Mouse (Mus musculus): ENCODE data around the gene Srd5a3.

The Srd5a3 gene

GRCm38 (mm10) chr5:76152956-76153355 is 12.9 kb downstream of the Srd5a3 start:
- DNase-seq (ENCODE audit: low spot score in 2 of 2) = no peak

- no peak for DNase-seq (ENCODE audit: low spot score in 2 of 2)
Measured at GRCm38 (mm10) chr5:76153430-76153829, 13.4 kb downstream of the Srd5a3 start.

DNA sequence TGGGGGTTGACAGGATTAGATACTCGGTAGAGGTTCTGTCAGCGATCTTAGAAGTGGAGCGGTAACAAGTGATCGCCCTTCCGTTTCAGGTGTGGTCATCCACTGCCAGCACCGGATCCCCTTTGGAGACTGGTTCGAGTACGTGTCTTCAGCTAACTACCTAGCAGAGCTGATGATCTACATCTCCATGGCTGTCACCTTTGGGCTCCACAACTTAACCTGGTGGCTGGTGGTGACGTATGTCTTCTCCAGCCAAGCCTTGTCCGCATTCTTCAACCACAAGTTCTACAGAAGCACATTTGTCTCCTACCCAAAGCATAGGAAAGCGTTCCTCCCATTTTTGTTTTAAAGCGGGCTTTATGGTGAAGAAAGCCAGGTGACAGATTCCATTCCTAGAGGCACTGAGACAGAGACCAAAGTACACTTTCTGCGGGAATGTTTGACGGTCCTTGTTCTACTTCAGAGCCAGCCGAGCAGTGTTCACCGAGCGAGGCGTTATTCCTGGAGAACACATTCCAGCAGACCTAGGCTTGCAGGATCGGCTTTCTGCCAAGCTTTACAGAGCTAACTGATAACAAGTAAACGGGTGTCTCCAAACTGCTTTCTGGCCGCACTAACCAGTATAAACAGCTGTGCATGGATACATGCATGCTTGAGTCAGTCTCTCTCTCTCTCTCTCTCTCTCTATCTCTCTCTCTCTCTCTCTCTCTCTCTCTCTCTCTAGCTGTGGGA is 14.5 kb downstream of the Srd5a3 start:
- no peak for DNase-seq (ENCODE audit: low spot score in 2 of 2)

DNA sequence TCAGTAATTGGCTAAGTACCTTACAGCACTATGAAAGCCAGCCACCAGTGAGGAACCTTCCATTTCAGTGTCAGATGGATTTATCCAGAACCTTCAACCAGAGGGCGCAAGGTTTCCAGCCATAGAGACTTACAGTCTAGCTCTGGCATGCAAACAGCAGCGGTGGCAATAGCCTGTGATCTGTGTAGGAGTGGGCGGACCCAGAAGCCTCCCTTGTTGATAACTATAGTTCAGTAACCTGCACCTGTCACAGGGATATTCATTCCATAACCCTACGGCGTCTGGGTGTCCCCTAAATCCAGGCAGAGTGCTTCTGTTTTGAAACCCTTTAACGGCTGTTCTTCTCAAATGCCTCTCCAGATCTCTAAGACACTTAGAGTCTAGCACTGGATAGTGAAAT is 19.5 kb downstream of the Srd5a3 start:
- DNase-seq (ENCODE audit: low spot score in 2 of 2) = no peak

DNA sequence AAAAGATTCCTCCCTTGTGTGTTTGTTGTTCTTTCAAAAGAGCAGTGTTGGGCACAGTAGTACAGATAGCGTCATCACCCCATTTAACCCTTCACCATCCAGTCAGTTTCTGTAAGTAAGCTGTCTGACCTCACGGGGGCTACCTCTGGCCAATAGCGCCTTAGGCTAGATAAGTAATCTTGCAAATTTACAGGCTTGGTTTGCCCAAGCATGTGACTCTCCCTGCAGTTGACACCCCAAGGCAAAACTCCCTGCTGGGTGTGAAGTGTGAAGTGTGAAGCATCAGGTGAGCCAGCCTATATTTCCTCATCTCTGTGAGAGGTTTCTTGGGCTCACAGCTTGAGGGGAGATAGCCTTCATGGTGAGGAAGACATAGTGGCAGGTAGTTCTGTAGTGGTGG is 20.0 kb downstream of the Srd5a3 start:
- no peak for DNase-seq (ENCODE audit: low spot score in 2 of 2)

- DNase-seq (ENCODE audit: low spot score in 2 of 2) = no peak
Measured at GRCm38 (mm10) chr5:76161491-76161890, 21.4 kb downstream of the Srd5a3 start.

GRCm38 (mm10) chr5:76162926-76163325 is 22.9 kb downstream of the Srd5a3 start:
- DNase-seq (ENCODE audit: low spot score in 2 of 2) = no peak

DNA sequence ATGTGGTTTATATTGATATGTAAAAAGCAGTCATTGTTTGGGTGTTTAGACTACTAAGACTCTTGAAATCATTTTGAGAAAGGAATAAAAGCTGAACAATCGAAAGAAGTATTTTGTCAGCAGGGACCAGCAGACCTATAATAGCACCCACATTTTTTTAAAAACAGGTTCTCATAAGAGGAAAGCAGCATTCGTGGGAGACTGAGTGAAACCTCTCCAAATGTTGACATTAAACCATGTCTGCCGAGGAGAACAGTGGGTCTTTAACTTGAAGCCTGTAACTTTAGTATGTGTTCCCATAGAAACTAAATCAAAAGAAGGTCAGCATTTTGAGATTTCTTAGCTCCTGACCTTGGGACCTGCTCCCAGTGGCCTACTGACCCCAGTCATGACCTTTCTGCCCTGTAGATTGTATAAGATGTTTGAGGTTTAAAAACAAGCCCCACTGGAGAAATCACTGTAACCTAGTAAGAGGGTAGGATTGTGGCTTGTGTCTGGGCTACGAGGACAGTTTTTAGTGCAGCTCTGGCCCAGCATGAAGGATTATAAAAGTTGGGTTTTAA is 23.8 kb downstream of the Srd5a3 start:
- DNase-seq (ENCODE audit: low spot score in 2 of 2) = no peak

DNA sequence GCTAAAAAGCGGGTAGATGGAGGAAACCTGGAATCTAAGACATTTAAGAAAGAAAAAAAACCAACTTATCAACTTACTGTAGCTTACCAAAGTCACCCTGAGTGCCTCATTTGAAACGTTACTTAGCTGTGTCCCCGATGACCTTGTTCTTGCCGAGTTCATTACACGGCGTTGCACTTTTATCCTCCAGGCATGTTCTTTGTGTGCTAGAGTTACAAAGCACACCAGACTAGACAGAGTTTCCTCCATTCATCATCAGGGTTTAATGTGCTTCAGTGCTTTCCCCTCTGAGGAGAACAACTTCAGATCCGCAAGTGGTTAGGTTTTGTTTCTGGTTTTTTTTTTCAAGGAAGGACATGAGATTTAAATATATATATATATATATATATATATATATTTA is 24.8 kb downstream of the Srd5a3 start:
- no peak for DNase-seq (ENCODE audit: low spot score in 2 of 2)

DNA sequence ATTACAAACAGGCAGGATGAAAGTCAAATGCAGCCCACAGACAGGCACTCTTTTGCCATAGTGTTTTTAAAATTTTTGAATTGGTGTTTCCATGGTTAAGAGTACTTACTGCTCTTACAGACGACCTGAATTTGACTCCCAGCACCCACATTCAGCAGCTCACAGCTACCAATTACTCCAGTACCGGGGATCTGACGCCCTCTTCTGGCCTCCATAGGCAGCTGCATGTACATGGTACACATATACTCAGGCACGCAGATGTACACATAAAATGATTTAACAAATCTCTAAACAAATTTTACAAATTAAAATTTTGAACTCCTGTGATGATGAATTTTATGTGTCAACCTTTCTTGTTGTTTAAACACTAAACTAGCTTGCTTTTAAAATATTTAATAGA is 30.5 kb downstream of the Srd5a3 start:
- DNase-seq (ENCODE audit: low spot score in 2 of 2) = no peak

GRCm38 (mm10) chr5:76171039-76171438 is 31.0 kb downstream of the Srd5a3 start:
- DNase-seq (ENCODE audit: low spot score in 2 of 2) = no peak

DNA sequence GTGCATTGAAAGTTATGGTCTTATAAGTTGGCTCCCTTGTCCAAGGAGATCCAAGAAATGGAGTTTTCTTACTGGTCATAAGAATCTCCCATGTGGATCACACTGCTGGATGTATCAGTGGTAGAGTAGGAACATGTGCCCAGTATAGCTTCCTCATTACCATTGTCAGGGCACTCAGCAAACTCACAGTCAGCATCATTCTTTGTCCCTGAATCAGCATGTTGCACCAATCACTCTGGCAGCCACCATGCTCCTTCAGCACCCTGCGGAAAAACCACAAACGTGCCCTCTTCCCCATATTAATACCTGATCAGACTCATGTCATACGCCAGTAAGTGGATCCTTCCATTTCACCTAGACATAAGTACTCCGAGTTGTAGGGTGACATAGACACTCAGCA is 35.0 kb downstream of the Srd5a3 start:
- DNase-seq (ENCODE audit: low spot score in 2 of 2) = no peak

GRCm38 (mm10) chr5:76176411-76176810 is 36.3 kb downstream of the Srd5a3 start:
- no peak for DNase-seq (ENCODE audit: low spot score in 2 of 2)

GRCm38 (mm10) chr5:76176841-76177240 is 36.8 kb downstream of the Srd5a3 start:
- no peak for DNase-seq (ENCODE audit: low spot score in 2 of 2)

- DNase-seq (ENCODE audit: low spot score in 2 of 2) = no peak
Measured at GRCm38 (mm10) chr5:76177664-76178063, 37.6 kb downstream of the Srd5a3 start.

- DNase-seq (ENCODE audit: low spot score in 2 of 2) = no peak
Measured at GRCm38 (mm10) chr5:76179171-76179570, 39.1 kb downstream of the Srd5a3 start.

GRCm38 (mm10) chr5:76179791-76180190 is 39.7 kb downstream of the Srd5a3 start:
- DNase-seq (ENCODE audit: low spot score in 2 of 2) = no peak

GRCm38 (mm10) chr5:76182326-76182725 is 42.3 kb downstream of the Srd5a3 start:
- DNase-seq (ENCODE audit: low spot score in 2 of 2) = no peak

- DNase-seq (ENCODE audit: low spot score in 2 of 2) = no peak
Measured at GRCm38 (mm10) chr5:76183043-76183749, 43.1 kb downstream of the Srd5a3 start.

DNA sequence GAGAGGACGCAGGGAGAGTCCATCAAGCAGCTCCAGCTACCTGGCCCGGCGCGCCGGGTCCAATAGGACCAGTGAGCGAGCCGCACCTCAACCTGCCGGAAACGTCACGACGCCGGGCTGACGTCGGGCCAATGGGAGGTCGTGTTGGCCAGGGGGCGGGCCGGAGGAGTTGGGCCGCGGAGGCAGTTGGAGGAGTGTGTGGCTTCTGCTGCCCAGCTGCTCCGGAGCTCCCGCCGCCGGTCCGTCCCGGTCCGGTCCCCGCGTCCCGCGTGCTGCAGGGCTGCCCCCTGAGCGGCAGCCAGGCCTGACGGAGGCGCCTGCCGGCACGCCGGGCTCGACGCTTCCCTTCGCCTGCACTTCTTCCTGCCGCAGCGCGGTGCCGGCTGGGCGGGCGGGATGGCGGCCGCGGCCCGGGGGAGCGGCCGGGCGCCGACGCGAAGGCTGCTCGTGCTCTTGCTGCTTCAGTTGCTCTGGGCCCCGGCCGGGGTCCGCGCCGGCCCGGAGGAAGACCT is 43.7 kb downstream of the Srd5a3 start, which contains the start of gene Tmem165:
Gene Tmem165 (plus strand): TSS at position 131 of the 512 bp plus-strand sequence.
- peak; percentile 94 to 96 for DNase-seq (ENCODE audit: low spot score in 2 of 2)

DNA sequence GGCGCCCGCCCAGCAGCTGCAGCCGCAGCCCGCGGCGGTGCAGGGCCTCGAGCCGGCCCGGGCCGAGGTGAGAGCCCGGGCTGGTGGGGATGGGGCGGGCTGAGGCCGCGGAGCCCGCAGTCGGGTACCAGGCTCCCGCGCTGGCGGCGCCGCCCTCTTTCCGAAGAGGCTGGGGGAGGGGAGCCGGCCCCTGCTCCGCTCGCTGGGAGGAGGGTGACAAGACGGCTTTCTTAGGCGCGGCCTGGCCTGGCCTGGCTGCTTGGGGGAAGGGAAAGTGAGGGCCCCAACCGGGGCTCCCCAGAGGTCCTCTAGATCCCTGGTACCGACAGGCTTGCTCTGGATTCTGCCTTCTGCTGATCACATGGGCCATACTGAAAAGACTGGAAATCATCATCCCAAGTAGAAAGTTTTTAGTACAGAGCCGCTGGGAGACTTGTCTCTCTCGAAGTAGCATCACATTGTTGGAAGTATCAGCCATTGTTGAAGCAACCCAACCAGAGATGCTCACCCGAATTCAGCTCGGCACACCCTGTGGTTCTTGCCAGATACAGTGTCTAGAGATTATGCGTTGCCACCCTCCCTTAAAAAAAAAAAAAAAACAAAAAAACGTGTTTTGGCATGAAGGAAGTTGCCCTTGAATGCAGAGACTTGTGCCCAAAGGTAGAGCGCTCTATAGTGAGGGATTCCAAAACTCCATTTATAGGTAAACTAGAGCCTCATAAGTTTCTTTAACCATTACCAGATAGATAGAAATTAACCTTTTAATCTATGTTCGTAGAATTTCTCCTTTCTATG is 44.4 kb downstream of the Srd5a3 start:
- peak; percentile 46 to 59 for DNase-seq (ENCODE audit: low spot score in 2 of 2)

- DNase-seq (ENCODE audit: low spot score in 2 of 2) = no peak
Measured at GRCm38 (mm10) chr5:76187885-76188284, 47.8 kb downstream of the Srd5a3 start.

Measured in urinary bladder, postnatal 36 days (tissue).